Mouse (Mus musculus): ENCODE measurements at regions not wholly inside any gene's neighbourhood (a gene's known extent, or its start where the extent isn't known, plus 50 kb on each side); places are given as distances from the start of the nearest gene placed in this dataset.

DNA sequence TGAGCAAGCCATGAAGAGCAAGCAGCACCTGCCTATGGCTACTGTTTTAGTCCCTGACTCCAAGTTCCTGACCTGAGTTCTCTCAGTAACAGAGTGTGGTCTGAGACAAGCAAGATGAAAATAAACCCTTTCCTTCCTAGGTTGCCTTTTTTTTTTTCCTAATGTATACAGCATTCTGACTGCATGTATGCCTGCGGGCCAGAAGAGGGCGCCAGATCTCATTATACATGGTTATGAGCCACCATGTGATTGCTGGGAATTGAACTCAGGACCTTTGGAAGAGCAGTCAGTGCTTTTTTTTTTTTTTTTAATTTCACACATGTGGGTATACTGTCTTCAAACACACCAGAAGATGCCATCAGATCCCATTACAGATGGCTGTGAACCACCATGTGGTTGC is 69.3 kb upstream of the Usp24 start:
- DNase-seq: no peak

DNA sequence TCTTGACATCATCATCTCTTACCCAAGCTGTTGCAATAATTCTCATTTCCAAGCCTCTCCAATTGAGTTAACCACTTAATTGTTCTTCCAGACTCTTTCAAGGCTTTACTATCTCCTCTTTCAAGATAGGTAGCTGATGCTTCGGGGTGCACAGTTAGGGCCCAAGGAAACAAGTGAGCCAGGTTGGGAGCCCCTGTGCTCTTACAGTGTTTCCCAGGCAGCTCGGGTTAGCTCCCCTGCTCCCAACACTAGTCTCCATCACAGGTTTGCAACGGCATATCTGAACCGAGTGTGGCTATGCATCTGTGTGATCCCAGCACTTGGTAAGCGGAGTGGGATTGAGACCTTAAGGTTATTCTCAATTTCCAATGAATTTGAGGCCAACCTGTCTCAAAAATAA is 68.6 kb upstream of the Usp24 start:
- no peak for DNase-seq

DNA sequence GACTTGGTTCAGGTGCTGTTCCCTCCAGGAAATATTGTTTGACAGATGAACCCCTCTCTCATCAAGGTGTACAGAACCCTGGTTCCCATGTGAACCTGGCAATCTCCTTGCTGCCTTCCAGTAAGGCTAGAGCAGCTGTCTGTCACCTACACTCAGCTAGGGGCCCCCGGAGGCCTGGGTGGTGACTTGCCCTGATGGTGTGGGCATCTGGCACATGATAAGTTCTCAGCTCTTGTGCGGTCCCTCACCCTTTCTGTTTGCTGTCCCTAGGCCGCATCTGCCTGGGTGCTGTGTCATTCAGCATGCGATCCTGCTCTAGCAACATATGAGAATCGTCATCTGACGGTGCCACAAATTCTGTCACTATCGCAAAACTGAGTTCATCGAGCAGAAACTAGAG is 67.7 kb upstream of the Usp24 start:
- no peak for DNase-seq

DNA sequence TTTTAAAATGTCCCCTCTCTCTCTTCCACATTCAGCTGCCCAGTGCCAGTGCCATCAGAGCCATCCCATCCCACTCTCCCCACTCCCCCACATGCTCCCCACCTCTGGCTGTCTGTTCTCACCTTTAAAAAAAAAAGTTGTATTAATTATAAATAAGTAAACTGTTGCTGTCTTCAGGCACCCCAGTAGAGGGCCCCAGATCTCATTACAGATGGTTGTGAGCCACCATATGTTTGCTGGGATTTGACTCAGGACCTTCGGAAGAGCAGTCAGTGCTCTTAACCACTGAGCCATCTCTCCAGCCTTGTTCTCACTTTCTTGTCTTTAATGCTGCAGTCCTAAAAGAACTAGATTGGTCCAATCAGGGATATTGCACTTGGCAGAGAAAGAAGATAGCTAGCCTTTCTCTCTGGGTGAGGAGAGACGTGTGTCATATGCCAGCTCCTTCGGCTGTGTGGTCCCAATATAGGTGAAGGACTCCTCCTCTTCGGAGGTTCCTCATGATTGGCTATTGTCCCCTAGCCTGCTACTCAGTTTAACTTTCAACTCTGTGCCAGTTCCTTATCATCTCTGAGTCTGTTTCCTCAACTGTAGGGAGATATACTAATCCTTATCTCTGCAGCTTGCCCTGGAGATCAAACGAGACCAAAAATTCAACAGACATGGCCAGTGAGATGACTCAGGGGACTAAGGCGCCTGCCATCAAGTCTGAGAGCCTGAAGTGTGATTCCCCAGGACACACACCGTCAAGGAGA is 66.8 kb upstream of the Usp24 start:
- DNase-seq: peak in 1 of 2 experiments; percentile 49

DNA sequence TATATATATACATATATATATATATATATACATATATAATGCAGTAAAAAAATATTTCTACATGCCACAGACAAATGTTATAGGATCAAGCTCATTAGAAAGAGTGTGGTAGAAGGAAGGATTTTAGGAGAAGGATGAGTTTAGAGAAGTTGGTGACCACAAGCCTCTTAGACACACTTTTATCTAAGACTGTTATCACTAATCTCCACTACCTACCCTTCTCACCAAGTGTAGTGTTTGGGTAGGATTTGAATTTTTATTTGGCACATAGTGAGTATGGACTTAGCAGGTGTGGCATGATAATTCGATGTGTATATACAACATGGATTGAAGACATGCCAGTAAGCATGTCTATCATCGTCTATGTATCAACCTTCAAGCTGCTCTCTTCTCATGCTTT is 66.0 kb upstream of the Usp24 start:
- no peak for DNase-seq

DNA sequence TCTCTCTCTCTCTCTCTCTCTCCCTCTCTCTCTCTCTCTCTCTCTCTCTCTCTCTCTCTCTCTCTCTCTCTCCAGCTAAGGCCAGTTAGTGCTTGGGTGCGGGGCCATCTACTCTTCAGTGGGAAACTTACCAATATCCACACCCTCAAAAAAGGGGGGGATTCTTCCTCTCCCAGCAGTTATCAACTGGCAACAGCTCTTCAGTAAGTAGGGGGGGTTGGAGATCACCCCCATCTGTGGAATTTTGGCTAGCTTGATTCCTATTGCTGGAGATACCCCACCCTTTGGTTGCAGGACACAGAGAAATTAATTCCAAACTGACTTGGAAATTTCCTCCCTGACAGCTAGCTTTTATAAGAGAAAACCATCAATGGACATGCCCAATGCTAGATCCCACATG is 64.6 kb upstream of the Usp24 start:
- DNase-seq: no peak

DNA sequence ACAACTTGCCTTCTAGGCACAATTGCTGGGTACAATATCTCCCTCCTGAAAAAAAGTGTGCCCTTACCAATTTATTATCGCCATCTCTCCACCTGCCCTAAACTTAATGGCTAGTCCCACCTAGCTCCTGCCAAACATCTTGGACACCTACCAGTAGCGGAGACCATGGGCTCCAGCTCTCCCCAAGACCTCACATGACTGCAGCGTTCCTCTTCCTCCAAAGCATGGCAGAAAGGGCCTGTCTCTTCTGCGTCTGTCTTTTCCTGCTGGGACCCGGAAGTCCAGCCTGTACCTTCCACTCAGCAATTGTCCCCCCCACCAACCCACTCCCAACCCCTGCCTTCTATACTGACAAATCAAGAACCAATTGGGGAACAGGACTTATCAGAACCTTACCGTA is 63.1 kb upstream of the Usp24 start:
- DNase-seq: no peak

DNA sequence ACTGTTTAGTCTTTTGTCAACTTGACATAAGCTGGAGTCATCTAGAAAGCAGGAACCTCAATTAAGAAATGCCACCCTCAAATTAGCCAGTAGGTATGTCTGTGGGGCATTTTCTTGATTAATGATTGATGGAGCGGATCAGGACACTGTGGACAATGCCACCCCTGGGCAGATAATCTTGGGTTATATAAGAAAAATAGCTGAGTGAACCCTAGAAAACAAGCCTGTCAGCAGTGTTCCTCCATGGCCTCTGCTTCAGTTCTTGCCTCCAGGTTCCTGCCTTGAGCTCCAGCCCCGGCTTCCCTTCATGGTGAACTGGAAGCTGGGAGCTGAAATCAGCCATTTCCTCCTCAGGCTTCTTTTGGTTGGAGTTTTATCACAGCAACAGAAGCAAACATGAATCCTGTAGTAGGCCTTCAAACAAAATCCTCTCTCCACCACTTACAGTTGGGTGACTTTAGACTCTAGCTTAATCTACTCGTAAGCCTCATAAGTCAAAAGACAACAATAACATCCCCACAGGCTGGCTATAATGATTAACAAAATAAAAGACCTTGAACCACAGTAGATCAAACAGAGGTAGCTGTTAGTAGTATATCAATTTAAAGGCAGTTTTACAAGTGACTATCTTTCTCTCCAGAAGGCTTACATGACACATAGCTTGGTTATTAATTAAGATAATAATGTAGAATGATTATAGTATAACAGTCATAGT is 61.1 kb upstream of the Usp24 start:
- peak; percentile 48 to 83 for DNase-seq

DNA sequence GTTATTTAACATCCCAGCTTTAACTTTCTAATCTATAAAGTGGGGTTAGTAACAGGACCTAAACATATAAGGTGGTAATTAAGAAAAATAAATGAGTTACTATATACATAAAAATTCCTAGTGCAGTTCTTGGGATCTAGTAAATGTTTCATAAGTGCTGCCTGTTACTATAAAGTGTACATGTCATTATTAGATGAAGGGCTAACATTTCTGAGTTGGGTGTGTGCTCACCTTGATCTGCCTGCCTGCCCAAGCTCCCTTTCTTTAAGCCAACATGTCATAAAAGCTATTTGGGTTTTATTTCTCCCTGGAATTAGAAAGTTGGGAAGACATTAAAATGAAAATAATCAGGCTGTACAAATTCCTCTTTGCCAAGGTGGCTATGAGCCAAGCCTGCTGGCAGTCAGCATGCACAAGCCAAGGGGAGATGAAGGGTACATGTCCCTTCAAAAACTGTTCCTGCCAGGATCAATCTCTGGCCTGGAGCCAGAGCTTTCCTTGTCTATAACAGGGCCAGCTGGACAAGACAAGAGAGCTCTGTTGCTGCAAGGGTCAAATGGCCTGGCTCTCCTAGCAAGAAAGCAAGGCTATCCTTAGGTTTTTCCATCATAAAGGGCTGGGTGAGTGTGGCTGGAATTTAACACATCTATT is 59.9 kb upstream of the Usp24 start:
- DNase-seq: peak; percentile 86 to 87

DNA sequence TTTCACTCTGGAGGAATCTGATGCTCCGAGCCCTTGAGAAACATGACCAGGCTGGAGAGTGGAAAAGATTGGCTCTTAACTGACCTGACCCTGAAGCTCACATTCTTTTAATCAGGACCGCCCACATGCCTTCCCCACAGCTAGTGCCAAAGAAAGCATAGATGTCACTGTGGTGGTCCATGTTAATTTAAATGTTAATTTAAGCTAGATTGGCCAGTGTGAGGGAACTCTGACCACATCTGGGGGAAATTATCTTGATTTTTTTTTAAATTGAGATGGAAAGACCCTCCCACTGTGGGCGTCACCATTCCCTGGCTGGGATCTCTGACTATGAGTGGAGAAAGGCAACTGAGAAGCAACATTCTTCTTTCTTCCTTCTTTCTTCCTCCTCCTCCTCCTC is 54.6 kb upstream of the Usp24 start:
- peak; percentile 29 to 61 for DNase-seq

DNA sequence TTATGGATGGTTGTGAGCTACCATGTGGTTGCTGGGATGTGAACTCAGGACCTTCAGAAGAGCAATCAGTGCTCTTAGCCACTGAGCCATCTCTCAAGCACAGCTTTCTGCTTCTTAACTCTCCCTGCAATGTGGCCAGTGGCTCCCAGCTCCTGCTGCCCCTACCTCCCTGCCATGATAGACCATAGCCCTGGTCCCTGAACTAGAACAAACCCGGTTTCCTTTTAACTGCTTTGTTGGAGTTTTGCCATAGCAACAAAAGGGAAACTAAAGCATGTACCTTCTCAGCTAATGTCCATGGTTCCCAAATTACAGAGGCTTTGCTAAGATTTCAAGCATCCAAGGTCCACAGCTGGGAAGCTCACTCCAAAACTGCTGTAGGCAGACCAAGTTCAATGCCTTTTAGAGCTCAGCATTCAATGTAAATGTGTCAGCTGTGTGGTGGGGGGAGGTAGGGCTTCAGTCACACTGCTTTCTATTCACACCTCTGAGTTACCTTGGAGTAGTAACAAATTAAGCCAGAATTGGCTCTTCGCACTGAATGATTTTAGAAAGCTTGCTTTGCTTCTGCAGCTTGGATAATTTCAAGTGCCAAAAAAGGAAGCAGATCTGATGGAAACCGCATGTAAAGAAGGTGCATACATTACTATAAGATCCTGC is 54.0 kb upstream of the Usp24 start:
- peak; percentile 39 to 58 for DNase-seq

DNA sequence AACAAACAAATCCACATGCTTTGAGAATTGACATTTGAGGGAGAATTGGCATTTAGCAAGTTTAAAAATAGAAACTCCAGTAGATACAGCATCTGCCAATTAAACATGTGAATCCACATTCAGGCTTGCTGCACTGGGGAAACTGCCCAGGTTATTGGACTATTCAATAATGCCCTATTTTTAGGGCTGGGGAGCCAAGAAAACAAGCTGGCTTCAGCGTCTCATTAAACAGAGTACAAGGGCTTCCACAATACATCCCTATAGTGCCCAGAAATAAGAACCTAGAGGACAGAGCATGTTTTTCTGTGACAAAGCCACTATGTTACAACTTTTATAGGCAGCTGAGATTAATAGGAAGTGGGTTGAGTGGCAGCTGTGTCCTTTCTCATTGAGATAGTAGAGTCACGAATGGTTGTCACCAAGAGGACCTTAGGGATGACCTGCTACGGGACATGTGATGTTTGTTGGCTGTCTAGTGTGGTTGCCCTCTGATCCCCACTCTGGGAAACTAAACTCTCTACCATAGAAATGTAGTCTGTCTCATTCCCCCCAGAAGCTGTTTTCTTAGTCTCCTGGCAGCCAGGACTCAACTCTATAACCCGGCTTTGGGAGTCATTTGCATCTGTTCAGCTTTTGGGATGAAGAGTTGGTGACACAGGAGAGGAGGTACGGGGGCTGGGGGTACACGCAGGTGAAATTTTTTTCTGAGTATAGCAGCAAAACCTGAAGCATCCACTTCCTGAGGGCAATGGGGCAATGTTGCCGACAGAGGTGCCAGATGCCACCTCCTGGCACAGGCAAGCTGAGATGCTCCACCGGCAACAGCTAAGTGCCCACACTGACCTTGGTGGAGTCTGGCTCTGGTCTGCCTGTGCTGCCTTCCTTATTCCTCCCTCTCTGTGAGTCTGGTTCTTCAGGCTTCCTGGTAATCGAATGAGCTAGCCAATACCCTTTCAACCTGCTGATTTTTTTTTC is 53.0 kb upstream of the Usp24 start:
- DNase-seq: peak; percentile 45 to 50

Measured in kidney, postnatal 36 days (tissue).